Comparison of ENCODE assay signal across 7 mouse cellular contexts in the genomic region with DNA sequence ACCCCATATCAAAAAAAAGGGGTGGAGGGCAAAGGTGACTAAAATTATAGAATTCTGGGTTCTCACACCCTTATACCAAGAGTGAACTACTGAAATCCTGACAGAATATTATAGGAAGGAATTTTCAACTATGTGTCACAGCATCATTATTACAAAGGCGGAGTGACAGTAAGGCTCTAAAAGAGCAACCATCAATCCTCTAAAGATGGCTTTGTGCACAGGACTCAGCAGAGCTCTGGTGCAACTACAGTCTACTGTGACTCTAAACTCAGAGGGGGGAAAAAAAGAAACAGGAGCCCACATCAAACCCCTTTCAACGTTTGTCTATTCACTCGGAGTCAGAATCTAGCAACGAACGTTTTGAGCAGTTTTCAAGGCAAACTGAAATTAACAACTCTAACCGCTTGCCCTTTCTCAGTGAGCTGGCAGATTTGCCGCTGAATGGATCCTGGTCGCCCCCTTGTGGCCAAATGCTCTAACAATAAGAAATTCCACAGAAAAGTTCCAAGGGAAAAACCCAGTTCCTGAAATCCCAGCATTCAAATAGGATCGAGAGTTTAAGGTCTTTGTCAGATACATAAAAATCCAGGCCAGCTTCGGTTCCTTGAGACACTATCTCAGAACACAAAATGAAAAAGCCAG. TPM values are rescaled to one million over a fixed set of nuclear protein-coding genes. Genes with fewer than 3 reads are reported as not detected.
DNase-seq lines count a peak whose midpoint lies in the region; ATAC-seq and TF ChIP-seq lines count a peak whose summit lies in the region.

No protein-coding gene starts in this region.

- peak; percentile 82 for DNase-seq in adipocyte (ENCODE audit: low spot score)
- peak; percentile 85 to 94 for DNase-seq in cerebellum, postnatal 36 days
- peak; percentile 79 for DNase-seq in gastrocnemius, adult 18-20 months (ENCODE audit: low spot score)
- DNase-seq in left cerebral cortex, postnatal 36 days (ENCODE audit: low spot score in 2 of 2), result peak; percentile 72 to 76
- DNase-seq in midbrain, embryonic 10.5 days (ENCODE audit: low spot score), result peak; percentile 79

- H3K9ac ChIP-seq in intestine, embryonic 16.5 days (ENCODE audit: low read depth, low read length), result no peak overlapping the region

- H3K27ac ChIP-seq in intestine, embryonic 16.5 days (ENCODE audit: low read length), result no peak overlapping the region
- H3K27ac ChIP-seq in midbrain, embryonic 10.5 days (replicated peaks), result no peak overlapping the region
- H3K27ac ChIP-seq in small intestine, adult 2 months (ENCODE audit: insufficient read depth, low read depth, low read length), result no peak overlapping the region

- peak overlapping the region; percentile 15; the same call in 1 of the 2 replicates for H3K4me3 ChIP-seq in intestine, embryonic 16.5 days (ENCODE audit: low read length)
- no peak overlapping the region for H3K4me3 ChIP-seq in midbrain, embryonic 10.5 days
- no peak overlapping the region for H3K4me3 ChIP-seq in small intestine, adult 2 months (ENCODE audit: low read depth, low read length)

- 14% methylated on average over 10 of the region's 10 CpGs for WGBS in intestine, embryonic 16.5 days
- WGBS in midbrain, embryonic 10.5 days, result 27% methylated on average over 10 of the region's 10 CpGs
- 9% methylated on average over 10 of the region's 10 CpGs for WGBS in small intestine, adult 2 months

- no peak for TF ChIP-seq POLR2A in small intestine, adult 2 months (IDR thresholded peaks at IDR 0.05; ENCODE audit: low read depth, low read length)

- H3K27me3 ChIP-seq in intestine, embryonic 16.5 days (replicated peaks; ENCODE audit: control insufficient read depth, insufficient read depth, low read length), result no peaks in the 10 kb centered on the region
- H3K27me3 ChIP-seq in midbrain, embryonic 10.5 days (ENCODE audit: low read depth, poor library complexity, severe bottlenecking), result no peaks in the 10 kb centered on the region
- H3K27me3 ChIP-seq in small intestine, adult 2 months (ENCODE audit: control insufficient read depth, insufficient read depth, low read length), result no peaks in the 10 kb centered on the region

- TF ChIP-seq CTCF in small intestine, adult 2 months (IDR thresholded peaks at IDR 0.05; ENCODE audit: extremely low read depth, insufficient read length, insufficient replicate concordance, low read depth, low read length), result peak; percentile 86; the same call in 1 of the 2 replicates

- H3K36me3 ChIP-seq in intestine, embryonic 16.5 days (ENCODE audit: control insufficient read depth, insufficient read depth, low read length), result no peaks in the 10 kb centered on the region
- no peaks in the 10 kb centered on the region for H3K36me3 ChIP-seq in midbrain, embryonic 10.5 days
- no peaks in the 10 kb centered on the region for H3K36me3 ChIP-seq in small intestine, adult 2 months (ENCODE audit: control insufficient read depth, insufficient read depth, low read length)

- intact Hi-C loops in left cerebral cortex, postnatal 36 days (cut with DNase I), result loop anchor here (1.0 to 2.0 kb wide), 2 partner anchors 202 to 219 kb away; no protein-coding TSS in a partner anchor

- no peaks in the 10 kb centered on the region for H3K4me1 ChIP-seq in intestine, embryonic 16.5 days (ENCODE audit: control insufficient read depth, insufficient read depth, low read length)
- H3K4me1 ChIP-seq in midbrain, embryonic 10.5 days, result 0 out of 2 replicates have a peak, but pooled peaks cover 4% of the 10 kb centered on the region
- H3K4me1 ChIP-seq in small intestine, adult 2 months (ENCODE audit: control insufficient read depth, insufficient read depth, insufficient read length, low read length), result no peaks in the 10 kb centered on the region

- no peak for ATAC-seq in intestine, embryonic 16.5 days

- no peaks in the 10 kb centered on the region for H3K9me3 ChIP-seq in intestine, embryonic 16.5 days (ENCODE audit: control insufficient read depth, low read length)
- no peaks in the 10 kb centered on the region for H3K9me3 ChIP-seq in midbrain, embryonic 10.5 days (replicated peaks)

- H3K4me2 ChIP-seq in intestine, embryonic 16.5 days (ENCODE audit: low read depth, low read length), result no peak overlapping the region; the same call in 1 of the 2 replicates

RNA-seq across cellular contexts. Expression of a gene that starts 18.5 kb away (rescaled TPM):
- total RNA-seq in gastrocnemius, adult 18-20 months (2021), result under 1 TPM; 0.17 to 0.57 TPM
- 0.17 and 0.34 TPM in 2 replicates for polyA plus RNA-seq in intestine, embryonic 16.5 days (2015; fragmentation: Nextera tagmentation; extraction: Ambion mirVana)
- not detected for total RNA-seq in left cerebral cortex, postnatal 36 days (2021)
- 21.1 and 25.7 TPM in 2 replicates for polyA plus RNA-seq in midbrain, embryonic 10.5 days (2016; fragmentation: Nextera tagmentation; extraction: Ambion mirVana)
- polyA plus RNA-seq in small intestine, adult 2 months (2012; rRNA removed), result 0.16 TPM in 1 of 2 replicates, not detected in the other

Comparison
In these comparisons a context has a peak if more than half of its experiments do, and no peak if none do; other contexts are left out.
1. RNA of a gene that starts 18.5 kb away (polyA plus RNA-seq): 21.1 to 25.7 TPM in midbrain, embryonic 10.5 days; 0.17 to 0.34 TPM in intestine, embryonic 16.5 days and 0.16 TPM in small intestine, adult 2 months; every median in the first group is over 10 times any median in the second.
2. Peak in every context shown above with its lines, with median percentiles within 50 percentile points of each other: DNase-seq.